Mouse (Mus musculus) stomach, postnatal 0 days (tissue): Measurements from ENCODE around the gene Dock1.

ENCODE experiments used
- CTCF ChIP-seq: IDR thresholded peaks from 2 replicates; pipeline ENCODE4 v1.5.1; 2016; ENCODE audit warnings: antibody characterized with exemption, low read depth, mild to moderate bottlenecking, moderate library complexity
- EP300 ChIP-seq: optimal IDR thresholded peaks from 2 replicates; pipeline ENCODE3; 2016; ENCODE audit warnings: antibody characterized with exemption

DNA sequence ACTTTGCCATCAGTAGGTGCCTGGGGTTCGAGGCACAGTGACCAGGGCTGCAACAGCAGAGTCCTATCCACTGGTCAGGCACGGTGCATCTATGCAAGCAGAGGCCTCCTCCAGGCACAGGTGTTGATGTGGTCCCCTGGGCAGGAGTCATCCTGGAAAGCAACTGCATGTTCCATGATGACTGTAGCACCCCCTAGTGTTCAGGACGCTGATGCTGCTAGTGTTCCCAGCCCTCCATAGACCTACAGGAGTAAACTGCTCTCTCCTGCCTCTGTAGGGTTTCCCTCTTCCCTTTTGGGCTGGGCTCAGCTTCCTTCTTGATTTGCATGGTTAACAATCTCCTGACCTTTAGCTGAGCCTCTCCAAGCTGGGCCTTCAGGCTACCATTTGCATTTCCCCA, 494.7 kb downstream of the Dock1 start:
- TF ChIP-seq CTCF: peak; percentile 85
- TF ChIP-seq EP300: no peak
